Mouse (Mus musculus) embryo, embryonic 9.5 days (tissue): ENCODE measurements around the gene Nsdhl.
A peak's percentile ranks its signal among the peaks of the same experiment; 100 is the strongest.

ENCODE experiments used
- DNase-seq: peaks from one replicate; pipeline ENCODE4 v3.0.0-alpha.2; 2017; ENCODE audit errors: extremely low spot score

The Nsdhl gene

GRCm38 (mm10) chrX:72917884-72918681 is at the start of gene Nsdhl, which contains the start of gene Cetn2:
Gene Nsdhl (plus strand): TSS chrX:72918557.
Gene Cetn2 (minus strand): TSS chrX:72918411.
- peak; percentile 80 for DNase-seq

- no peak for DNase-seq
Measured at GRCm38 (mm10) chrX:72895388-72896054, 22.8 kb upstream of the Nsdhl start.

- DNase-seq = no peak
Measured at GRCm38 (mm10) chrX:72896055-72896437, 22.3 kb upstream of the Nsdhl start.

DNA sequence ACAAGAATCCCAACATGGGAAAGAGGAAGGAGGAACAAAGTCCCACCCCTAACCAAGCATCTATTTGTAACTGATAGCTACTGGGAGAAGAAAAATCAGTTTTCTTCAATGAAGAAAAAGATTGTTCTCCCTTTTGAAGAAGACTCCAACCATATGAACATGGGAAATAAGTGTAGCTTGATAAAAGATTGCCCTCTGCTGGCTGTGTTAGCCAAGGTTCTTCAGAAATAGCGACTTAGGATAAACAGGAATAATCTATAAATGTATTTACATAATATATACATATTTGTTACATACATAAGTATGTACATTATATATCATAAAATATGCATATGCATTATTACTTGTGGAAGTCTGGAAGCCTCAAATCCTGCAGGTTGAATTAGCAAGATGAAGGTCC is 15.8 kb upstream of the Nsdhl start:
- DNase-seq = no peak

- DNase-seq = no peak
Measured at GRCm38 (mm10) chrX:72907619-72908403, 10.5 kb upstream of the Nsdhl start.

DNA sequence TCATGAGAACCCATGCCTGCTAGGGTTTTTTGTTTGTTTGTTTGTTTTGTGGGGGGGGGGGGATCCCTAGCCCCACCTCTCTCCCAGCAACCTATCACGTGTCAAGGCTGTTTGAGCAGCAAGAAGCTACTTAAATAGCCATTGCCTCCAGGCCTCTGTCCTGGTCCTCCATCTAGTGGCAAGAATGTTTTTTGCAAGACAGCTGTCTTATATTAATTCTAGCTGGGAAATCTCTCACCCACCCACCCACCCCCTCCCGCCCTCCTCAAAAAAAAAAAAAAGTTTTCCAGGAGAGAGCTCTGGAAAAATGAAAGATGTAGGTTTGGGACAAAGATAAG is 10.0 kb upstream of the Nsdhl start:
- peak; percentile 22 for DNase-seq

DNA sequence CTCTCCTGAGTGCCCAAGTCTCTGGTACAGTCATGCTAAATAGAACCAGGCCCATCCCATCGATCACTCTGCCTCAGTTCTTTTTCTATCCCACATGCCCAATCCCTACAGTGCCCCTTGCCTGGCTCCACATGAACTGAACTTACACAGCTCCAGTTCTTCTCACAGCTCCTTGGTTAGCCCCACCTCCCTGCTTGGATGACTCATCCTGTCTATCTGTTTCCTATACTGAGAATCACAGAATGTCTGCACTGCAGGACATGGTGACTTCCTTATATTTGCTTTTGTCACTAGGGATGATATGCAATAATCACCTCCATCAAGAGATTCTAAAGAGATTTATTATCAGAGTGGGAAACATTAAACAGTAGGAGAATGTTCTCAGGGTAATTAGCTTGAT is 6.7 kb upstream of the Nsdhl start:
- no peak for DNase-seq

- no peak for DNase-seq
Measured at GRCm38 (mm10) chrX:72918682-72919059, 314 bp downstream of the Nsdhl start.

DNA sequence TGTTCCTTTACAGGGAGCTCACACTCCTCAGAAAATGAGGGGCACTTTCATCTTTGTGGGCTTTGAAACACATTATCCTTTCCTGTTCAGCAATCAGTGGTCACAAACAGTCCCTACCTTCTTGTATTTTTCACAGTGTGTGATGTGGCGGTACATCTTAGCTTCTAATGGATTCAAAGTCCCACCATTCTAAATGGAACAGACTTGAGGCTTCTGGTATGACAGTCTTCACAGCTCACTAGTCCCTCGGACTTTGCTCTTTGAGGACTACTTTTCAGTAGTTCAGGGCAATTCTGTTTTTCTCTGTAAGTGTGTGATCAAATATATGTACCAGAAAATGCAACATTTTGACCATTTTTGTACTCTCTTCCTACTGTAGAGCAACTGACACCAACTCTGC is 3.0 kb downstream of the Nsdhl start:
- no peak for DNase-seq

DNA sequence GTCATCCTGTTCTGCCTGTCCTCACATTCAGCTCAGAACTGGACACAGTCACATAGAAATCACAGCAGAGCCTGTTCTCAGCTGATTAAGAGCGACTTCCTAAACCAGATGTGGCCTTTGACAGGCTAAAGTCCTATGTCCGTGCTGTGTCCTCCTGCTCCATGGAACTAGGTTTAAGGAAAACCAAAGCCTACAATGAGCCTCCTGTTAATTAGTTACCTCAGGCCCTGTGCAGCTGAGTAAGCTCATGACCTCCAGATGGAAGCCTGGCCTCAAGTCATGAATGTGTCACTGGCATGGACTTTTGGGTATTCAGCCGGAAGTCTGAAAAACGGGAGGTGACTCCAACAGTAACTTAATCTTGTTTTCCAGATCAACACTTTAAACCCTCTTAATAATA is 35.1 kb downstream of the Nsdhl start:
- no peak for DNase-seq

DNA sequence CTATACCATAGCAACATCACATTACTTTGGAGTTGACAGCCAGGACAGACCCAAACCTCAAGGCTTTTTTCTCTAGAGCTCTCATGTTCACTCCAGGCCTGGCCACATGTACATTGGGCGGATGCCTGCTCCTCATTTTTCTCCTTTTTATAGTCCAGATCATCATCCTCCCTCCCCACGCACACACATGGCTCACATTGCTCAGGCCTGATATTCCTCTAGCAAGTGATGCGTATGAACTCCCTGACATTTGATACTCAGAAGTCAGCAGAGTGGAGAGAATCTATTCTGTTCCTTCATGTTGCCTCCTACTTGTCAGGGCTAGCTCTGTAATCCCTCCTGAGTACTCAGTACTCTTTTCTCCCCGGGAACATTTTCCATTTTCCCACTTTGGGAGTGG is 38.1 kb downstream of the Nsdhl start:
- DNase-seq = no peak

GRCm38 (mm10) chrX:72960431-72960830 is 42.1 kb downstream of the Nsdhl start:
- DNase-seq = no peak

DNA sequence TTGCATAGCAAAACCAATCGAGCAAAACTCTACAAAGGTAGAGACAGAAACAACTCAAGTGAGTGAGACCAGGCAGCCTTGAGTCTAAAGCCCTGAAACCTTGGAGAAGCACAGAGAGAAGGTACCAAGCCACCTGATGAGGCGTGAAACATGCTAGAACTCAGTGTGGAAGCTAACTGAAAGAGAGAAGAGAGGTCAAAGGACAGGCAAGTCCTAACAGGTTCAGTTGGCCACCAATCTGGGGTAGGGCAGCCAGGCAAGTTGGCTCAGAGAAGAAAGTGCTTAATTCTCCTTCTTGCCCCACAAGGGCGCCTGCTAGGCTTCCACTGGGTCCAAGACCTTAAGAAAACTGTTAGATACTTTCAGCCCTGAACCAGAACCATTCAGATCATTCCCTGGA is 43.2 kb downstream of the Nsdhl start:
- DNase-seq = no peak

DNA sequence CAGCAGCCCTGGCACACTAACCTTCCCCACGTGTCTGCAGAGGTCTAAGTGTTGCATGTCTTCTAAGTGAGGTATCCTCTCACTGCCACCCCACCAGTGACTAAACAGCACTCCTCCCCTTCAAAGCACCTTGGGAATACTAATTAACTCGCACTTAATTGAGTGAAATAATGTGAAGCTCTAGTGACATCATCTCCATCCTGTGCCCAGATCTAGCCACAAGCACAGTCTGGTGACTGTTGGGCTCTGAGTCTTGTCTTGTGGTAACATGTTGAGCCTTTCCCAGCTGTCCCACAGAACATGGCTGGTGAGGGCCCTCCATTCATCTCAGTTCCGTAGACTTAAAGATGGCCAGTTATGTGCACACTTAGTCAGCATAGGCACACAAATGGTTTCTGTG is 44.4 kb downstream of the Nsdhl start:
- DNase-seq = no peak

GRCm38 (mm10) chrX:72982831-72983230 is 64.5 kb downstream of the Nsdhl start:
- no peak for DNase-seq

- DNase-seq = no peak
Measured at GRCm38 (mm10) chrX:72985607-72986006, 67.2 kb downstream of the Nsdhl start.

- peak; percentile 74 for DNase-seq
Measured at GRCm38 (mm10) chrX:72986841-72987519, 68.6 kb downstream of the Nsdhl start, which contains the start of gene Zfp185. Gene Zfp185 (plus strand): TSS chrX:72987339.

- DNase-seq = no peak
Measured at GRCm38 (mm10) chrX:72987520-72987905, 69.2 kb downstream of the Nsdhl start.

GRCm38 (mm10) chrX:72988431-72988830 is 70.1 kb downstream of the Nsdhl start:
- DNase-seq = no peak

DNA sequence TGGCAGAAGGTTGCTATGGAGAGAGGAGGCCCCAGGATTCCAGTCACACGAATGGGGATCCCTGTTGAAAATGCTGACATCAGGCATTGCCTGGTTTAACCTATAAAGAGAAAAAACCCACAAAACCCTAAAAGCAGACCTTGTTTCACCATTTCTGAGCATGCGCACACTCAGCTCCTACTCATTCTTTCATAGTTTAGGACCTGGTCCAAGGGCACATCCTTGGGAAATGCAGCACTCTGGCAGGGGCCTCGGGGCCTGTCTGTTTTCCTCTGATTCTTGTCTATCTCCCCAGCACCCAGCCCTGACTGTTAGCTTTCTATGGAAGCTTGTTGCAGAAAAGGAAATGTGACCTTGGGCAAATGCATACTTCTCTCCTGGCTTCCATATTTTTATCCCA is 72.2 kb downstream of the Nsdhl start:
- no peak for DNase-seq

GRCm38 (mm10) chrX:72992291-72992919 is 74.0 kb downstream of the Nsdhl start:
- no peak for DNase-seq

DNA sequence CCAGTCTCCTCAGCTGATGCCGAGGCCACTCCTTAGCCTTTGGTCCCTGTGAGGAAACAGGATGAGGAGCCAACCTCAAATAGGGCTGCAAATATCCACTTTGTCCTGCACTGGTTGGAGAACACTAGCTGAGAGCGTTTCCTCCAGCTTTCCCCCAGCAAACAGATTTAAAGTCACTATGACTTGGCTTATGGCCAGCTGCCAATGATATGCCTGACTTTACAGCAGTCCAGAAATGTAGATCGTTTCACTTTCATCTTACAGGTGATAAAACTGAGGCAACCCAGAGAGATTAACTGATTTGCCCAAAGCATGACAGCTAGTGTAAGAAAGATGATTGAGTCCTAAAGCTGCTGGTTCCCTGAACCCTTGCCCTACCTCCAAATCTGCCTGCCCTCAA is 77.2 kb downstream of the Nsdhl start:
- DNase-seq = no peak
